ENCODE assay signal across 17 mouse cellular contexts in genomic region chr1:33026683-33027415, GRCm38 (mm10).
A peak's percentile ranks its signal among the peaks of the same experiment; 100 is the strongest.
DNase-seq lines count a peak whose midpoint lies in the region; ATAC-seq and TF ChIP-seq lines count a peak whose summit lies in the region.
"Had no signal": no experiment of that assay in that cellular context is flagged by ENCODE, and none has a peak within 500 bp of the region (broad histone marks: within the 10 kb centered on the region; RNA-seq: fewer than 3 reads in every experiment).

No protein-coding gene starts in this region.

- no peaks in the 10 kb centered on the region for H3K27me3 ChIP-seq in forebrain, embryonic 11.5 days (ENCODE audit: control insufficient read depth, insufficient read depth, low read length)
- no peaks in the 10 kb centered on the region for H3K27me3 ChIP-seq in hindbrain, embryonic 15.5 days
- H3K27me3 ChIP-seq in midbrain, embryonic 16.5 days (ENCODE audit: control insufficient read depth, insufficient read depth, low read depth, low read length) = no peaks in the 10 kb centered on the region
- H3K27me3 ChIP-seq in kidney, adult 2 months (replicated peaks; ENCODE audit: control insufficient read depth, insufficient read depth, low read length) = no peaks in the 10 kb centered on the region
- H3K27me3 ChIP-seq: heart, embryonic 13.5 days; neural tube, embryonic 13.5 days; stomach, embryonic 15.5 days had no signal

- peak; percentile 5 for DNase-seq in embryo, embryonic 10 days (ENCODE audit: low spot score)
- no peak for DNase-seq in embryo, embryonic 9.5 days (ENCODE audit: extremely low spot score)
- DNase-seq in forebrain, embryonic 11.5 days (ENCODE audit: low spot score) = no peak
- no peak for DNase-seq in gastrocnemius, postnatal 25 days
- DNase-seq in right cerebral cortex, postnatal 4 days = no peak
- DNase-seq in kidney, adult 2 months = no peak
- DNase-seq: adrenal gland, postnatal 25 days; cerebellum, postnatal 36 days; kidney, adult 8-10 months; layer of hippocampus, postnatal 36 days; lung, postnatal 14 days had no signal

- H3K9ac ChIP-seq in forebrain, embryonic 11.5 days (ENCODE audit: low read length) = no peak overlapping the region
- no peak overlapping the region for H3K9ac ChIP-seq in hindbrain, embryonic 15.5 days
- H3K9ac ChIP-seq in midbrain, embryonic 16.5 days (ENCODE audit: low read depth, low read length) = no peak overlapping the region
- H3K9ac ChIP-seq: heart, embryonic 13.5 days; liver, embryonic 14.5 days; neural tube, embryonic 13.5 days; stomach, embryonic 15.5 days had no signal

- H3K4me2 ChIP-seq in forebrain, embryonic 11.5 days (ENCODE audit: low read depth, low read length, severe bottlenecking) = no peak overlapping the region
- no peak overlapping the region for H3K4me2 ChIP-seq in hindbrain, embryonic 15.5 days
- no peak overlapping the region for H3K4me2 ChIP-seq in midbrain, embryonic 16.5 days (ENCODE audit: low read length)
- H3K4me2 ChIP-seq: heart, embryonic 13.5 days; neural tube, embryonic 13.5 days; stomach, embryonic 15.5 days had no signal

- 0 out of 2 replicates have a peak, but pooled peaks cover 4% of the 10 kb centered on the region for H3K4me1 ChIP-seq in forebrain, embryonic 11.5 days (replicated peaks; ENCODE audit: control insufficient read depth, insufficient read depth, low read length)
- H3K4me1 ChIP-seq in hindbrain, embryonic 15.5 days (replicated peaks) = peaks cover 13% of the 10 kb centered on the region
- peaks cover 11% of the 10 kb centered on the region for H3K4me1 ChIP-seq in midbrain, embryonic 16.5 days (ENCODE audit: control insufficient read depth, insufficient read depth, low read length)
- H3K4me1 ChIP-seq in kidney, adult 2 months (ENCODE audit: control insufficient read depth, insufficient read depth, low read length) = no peaks in the 10 kb centered on the region
- H3K4me1 ChIP-seq: heart, embryonic 13.5 days; neural tube, embryonic 13.5 days; stomach, embryonic 15.5 days had no signal

- 0 out of 2 replicates have a peak overlapping the region, but pooled peaks have one; percentile 37 for H3K27ac ChIP-seq in forebrain, embryonic 11.5 days (ENCODE audit: low read depth, low read length)
- H3K27ac ChIP-seq in hindbrain, embryonic 15.5 days (replicated peaks) = no peak overlapping the region
- peak overlapping the region; percentile 38; the same call in 1 of the 2 replicates for H3K27ac ChIP-seq in midbrain, embryonic 16.5 days (ENCODE audit: low read length)
- H3K27ac ChIP-seq in kidney, adult 2 months (ENCODE audit: insufficient read depth, low read depth, low read length) = no peak overlapping the region
- H3K27ac ChIP-seq: heart, embryonic 13.5 days; liver, embryonic 14.5 days; neural tube, embryonic 13.5 days; stomach, embryonic 15.5 days had no signal

- TF ChIP-seq POLR2A in kidney, adult 2 months (IDR thresholded peaks at IDR 0.05; ENCODE audit: low read depth, low read length) = no peak

- H3K36me3 ChIP-seq in forebrain, embryonic 11.5 days (ENCODE audit: control insufficient read depth, insufficient read depth, low read length) = no peaks in the 10 kb centered on the region
- H3K36me3 ChIP-seq in hindbrain, embryonic 15.5 days = no peaks in the 10 kb centered on the region
- no peaks in the 10 kb centered on the region for H3K36me3 ChIP-seq in midbrain, embryonic 16.5 days (ENCODE audit: control insufficient read depth, insufficient read depth, low read length)
- no peaks in the 10 kb centered on the region for H3K36me3 ChIP-seq in kidney, adult 2 months (ENCODE audit: control insufficient read depth, insufficient read depth, low read length)
- H3K36me3 ChIP-seq: heart, embryonic 13.5 days; neural tube, embryonic 13.5 days; stomach, embryonic 15.5 days had no signal

- ATAC-seq in forebrain, embryonic 11.5 days (replicated peaks; ENCODE audit: low FRiP score) = peak; percentile 21; the same call in 1 of the 2 replicates
- peak; percentile 69; the same call in 1 of the 2 replicates for ATAC-seq in hindbrain, embryonic 15.5 days (ENCODE audit: low FRiP score, low read depth)
- ATAC-seq in midbrain, embryonic 16.5 days = peak; percentile 83

- no peak overlapping the region for H3K4me3 ChIP-seq in forebrain, embryonic 11.5 days (ENCODE audit: low read depth, low read length)
- H3K4me3 ChIP-seq in hindbrain, embryonic 15.5 days = no peak overlapping the region
- H3K4me3 ChIP-seq in midbrain, embryonic 16.5 days (ENCODE audit: low read depth, low read length) = no peak overlapping the region
- no peak overlapping the region for H3K4me3 ChIP-seq in kidney, adult 2 months (ENCODE audit: insufficient read depth, low read depth, low read length)
- H3K4me3 ChIP-seq: heart, embryonic 13.5 days; neural tube, embryonic 13.5 days; stomach, embryonic 15.5 days had no signal

- no peaks in the 10 kb centered on the region for H3K9me3 ChIP-seq in forebrain, embryonic 11.5 days (ENCODE audit: control insufficient read depth, low read length)
- no peaks in the 10 kb centered on the region for H3K9me3 ChIP-seq in hindbrain, embryonic 15.5 days
- no peaks in the 10 kb centered on the region for H3K9me3 ChIP-seq in midbrain, embryonic 16.5 days (replicated peaks; ENCODE audit: control insufficient read depth, low read length, poor library complexity, severe bottlenecking)
- H3K9me3 ChIP-seq: heart, embryonic 13.5 days; neural tube, embryonic 13.5 days; stomach, embryonic 15.5 days had no signal

- no peak for TF ChIP-seq CTCF in kidney, adult 2 months (conservative IDR thresholded peaks at IDR 0.05; ENCODE audit: insufficient read depth, insufficient read length, low read depth, low read length)

- 13% methylated on average over 8 of the region's 8 CpGs for WGBS in forebrain, embryonic 11.5 days
- 28% methylated on average over 8 of the region's 8 CpGs for WGBS in hindbrain, embryonic 15.5 days
- 8% methylated on average over 8 of the region's 8 CpGs for WGBS in midbrain, embryonic 16.5 days
- WGBS in kidney, adult 2 months = 55% methylated on average over 8 of the region's 8 CpGs

Comparison
In these comparisons a context has a peak if more than half of its experiments do, and no peak if none do; other contexts are left out.
1. ATAC-seq: peak in every context shown above with its lines; median percentile 83 in midbrain, embryonic 16.5 days; 69 in hindbrain, embryonic 15.5 days; 21 in forebrain, embryonic 11.5 days.
2. H3K27ac ChIP-seq: peak in forebrain, embryonic 11.5 days (single experiment) and midbrain, embryonic 16.5 days (single experiment); none in hindbrain, embryonic 15.5 days (single experiment) and kidney, adult 2 months (single experiment).